Mouse (Mus musculus) forebrain, embryonic 16.5 days (tissue): ENCODE data around the gene Ncor2. TPM values are rescaled to one million over a fixed set of nuclear protein-coding genes. Genes with fewer than 3 reads are reported as not detected.

Source experiments
- polyA plus RNA-seq: library from polyadenylated mRNA; unstranded; fragments of >200 nt; fragmentation: Nextera tagmentation; extraction: Ambion mirVana; gene quantifications from 2 replicates; pipeline ENCODE4 v1.2.1, GENCODE M21; 2015

Gene Ncor2
- polyA plus RNA-seq, 1 experiment from 2014 or later, result 26.5 TPM

Other genes with a start within 250 kb of the Ncor2 start
- gene Rflna, start 176.0 kb downstream of the Ncor2 start, polyA plus RNA-seq, result 3.7 and 4.0 TPM in 2 replicates
- gene Scarb1, start 161.9 kb upstream of the Ncor2 start, polyA plus RNA-seq, result 33.4 and 38.3 TPM in 2 replicates
- 0.39 and 0.46 TPM in 2 replicates for gene Gm10382, start 210.1 kb upstream of the Ncor2 start, polyA plus RNA-seq
- 1,295 and 1,372 TPM in 2 replicates for gene Ubc, start 211.0 kb upstream of the Ncor2 start, polyA plus RNA-seq